Mouse (Mus musculus) kidney, postnatal 4 days (tissue): ENCODE results near the gene Tmem167.

Experiments
- DNase-seq, 2 experiments: peaks; one replicate each; pipeline ENCODE4 v3.0.0; 2021; ENCODE audit warnings: mixed read lengths in 2 of 2

Gene Tmem167

DNA sequence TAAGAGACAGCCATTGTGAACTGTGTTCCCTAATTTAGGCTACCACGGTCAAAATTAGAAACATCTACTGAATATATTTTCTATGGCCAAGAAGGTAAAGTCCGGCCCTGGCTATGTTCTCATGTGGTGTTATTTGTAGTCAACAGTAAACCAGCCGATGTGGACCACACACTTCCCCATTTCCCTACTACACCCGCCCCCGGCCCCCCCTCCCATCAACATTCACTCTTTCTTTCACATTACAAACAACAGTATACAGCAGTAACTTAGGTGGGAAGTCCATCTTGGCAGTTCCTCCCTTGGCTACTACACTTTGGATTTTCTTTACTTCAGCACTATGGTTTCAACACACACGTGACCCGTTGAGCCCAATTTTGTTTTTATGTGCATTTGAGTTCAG, 94.6 kb downstream of the Tmem167 start:
- no peak for DNase-seq

DNA sequence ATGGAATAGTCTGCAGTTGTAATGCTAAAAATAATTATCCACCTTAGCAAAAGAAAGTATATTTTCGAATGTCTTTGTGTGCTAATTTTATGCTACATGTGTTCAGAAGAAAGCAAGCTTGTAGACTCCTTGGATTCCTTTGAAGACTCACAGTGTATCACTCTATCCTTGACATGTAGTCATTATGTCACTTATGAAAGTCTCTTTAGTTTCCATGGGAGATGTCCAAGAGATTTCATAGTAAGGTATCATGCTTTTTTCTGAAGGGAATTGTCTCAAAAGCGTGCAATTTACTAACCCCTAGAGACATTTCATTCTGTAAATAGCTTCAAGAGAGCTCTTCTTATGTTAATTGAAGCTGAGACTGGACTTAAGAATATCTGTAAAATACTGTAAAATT, 97.8 kb downstream of the Tmem167 start:
- DNase-seq: no peak

DNA sequence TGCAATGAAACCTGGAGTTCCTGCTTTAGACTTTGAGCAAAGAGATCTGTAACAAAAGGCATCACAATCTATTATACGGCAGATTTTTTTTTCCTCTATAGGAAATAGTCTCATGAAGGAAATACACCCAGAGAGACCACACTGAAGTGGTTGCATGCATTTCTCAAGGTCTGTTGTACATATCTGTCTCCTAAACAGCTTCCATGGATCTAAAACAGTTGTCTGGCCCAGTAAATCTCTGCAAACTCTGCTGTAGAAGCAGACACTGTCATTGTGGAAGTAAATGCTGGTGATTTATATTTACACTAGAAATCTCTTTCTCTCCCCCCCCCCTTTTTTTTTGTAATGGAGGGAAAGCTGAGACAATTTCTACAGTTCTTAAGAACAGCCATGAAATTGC, 99.1 kb downstream of the Tmem167 start:
- no peak for DNase-seq

DNA sequence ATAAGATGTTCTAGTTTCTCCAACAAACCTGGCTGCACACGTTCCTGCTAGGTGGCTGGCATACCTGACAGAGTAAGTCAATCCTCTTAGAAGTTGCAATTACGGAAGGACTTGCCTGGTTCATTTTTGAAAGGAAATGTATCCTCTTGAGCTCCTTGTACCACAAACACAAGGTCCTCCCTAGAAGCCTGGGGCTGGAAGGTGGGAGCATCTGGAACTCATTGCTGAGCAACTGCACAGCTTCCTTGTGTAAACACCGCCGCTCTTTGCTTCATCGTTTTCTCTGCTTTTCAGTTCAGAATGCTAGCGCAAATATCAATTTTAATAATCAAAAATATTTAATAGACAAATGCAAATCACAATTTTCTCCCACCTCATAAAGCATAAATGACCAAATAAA, 102.9 kb downstream of the Tmem167 start:
- no peak for DNase-seq
